Mouse (Mus musculus): Measurements from ENCODE around the gene Ctrl. TPM values are rescaled to one million over a fixed set of nuclear protein-coding genes. Genes with fewer than 3 reads are reported as not detected.

Gene Ctrl
- polyA plus RNA-seq, 1 experiment from 2014 or later, result 0.63 TPM

DNA sequence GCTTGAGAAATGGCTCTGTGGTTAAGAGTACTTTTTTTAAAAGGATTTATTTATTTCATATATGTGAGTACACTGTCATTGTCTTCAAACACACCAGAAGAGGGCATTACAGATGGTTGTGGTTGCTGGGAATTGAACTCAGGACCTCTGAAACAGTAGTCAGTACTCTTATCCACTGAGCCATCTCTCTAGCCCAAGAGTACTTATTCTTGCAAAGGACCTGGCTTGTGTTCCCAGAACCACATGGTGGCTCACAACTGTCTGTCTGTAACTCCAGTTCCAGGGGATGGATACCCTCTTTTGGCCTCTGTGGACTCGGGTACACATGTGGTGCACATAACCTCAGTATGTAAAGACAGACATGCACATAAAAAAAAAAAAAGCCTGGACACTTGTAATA lies 35.7 kb upstream of the Ctrl start:
- no peaks in the 10 kb centered on the region for H3K4me1 ChIP-seq (replicated peaks; ENCODE audit: control insufficient read depth, insufficient read depth, low read length)
- no peak overlapping the region for H3K4me3 ChIP-seq (ENCODE audit: low read depth, low read length)
- ATAC-seq, result no peak
- no peak overlapping the region for H3K27ac ChIP-seq (ENCODE audit: low read depth, low read length)
- H3K4me2 ChIP-seq (replicated peaks; ENCODE audit: low read depth), result no peak overlapping the region
- H3K36me3 ChIP-seq (ENCODE audit: control insufficient read depth, insufficient read depth), result no peaks in the 10 kb centered on the region
- 94% methylated on average over 1 of the region's 1 CpGs for WGBS
- no peaks in the 10 kb centered on the region for H3K9me3 ChIP-seq (ENCODE audit: control insufficient read depth)
- peaks cover 8% of the 10 kb centered on the region; the same call in 1 of the 2 replicates for H3K27me3 ChIP-seq (replicated peaks; ENCODE audit: control insufficient read depth, insufficient read depth, low read length)
- TF ChIP-seq CTCF (IDR thresholded peaks at IDR 0.05; ENCODE audit: low read depth), result no peak
- H3K9ac ChIP-seq (ENCODE audit: low read depth, low read length), result no peak overlapping the region

DNA sequence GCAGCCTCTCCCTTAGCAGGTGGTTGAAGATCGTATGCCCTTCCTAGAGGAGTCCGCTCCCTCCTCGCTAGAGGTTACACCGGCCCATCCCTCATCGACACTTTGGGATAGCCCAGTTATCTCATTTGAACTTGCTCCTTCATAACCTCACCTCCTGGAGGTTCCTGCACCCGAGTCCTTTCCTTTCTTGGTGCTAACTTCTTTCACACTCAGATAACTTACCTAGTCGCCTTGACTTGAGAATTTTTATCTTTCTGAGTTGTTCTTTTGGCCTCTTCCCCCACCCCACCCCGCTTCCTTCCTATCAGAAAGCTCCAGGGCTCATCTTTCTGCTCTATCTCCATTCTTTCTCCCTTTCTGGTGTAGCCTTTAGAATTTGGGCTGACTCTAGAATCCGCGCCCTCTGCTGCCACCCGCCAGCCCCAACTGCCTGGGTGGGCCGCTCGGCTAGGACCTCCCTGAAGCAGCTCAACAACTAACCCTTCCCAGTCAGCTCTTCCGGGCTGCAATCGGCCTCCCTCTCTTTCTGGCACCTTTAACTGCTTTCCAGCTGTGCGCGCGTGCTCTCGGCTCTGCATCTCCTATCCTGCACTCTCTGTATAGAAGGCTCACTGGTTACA lies 33.1 kb upstream of the Ctrl start:
- Histone ChIP-seq H3K27me3 (replicated peaks; ENCODE audit: control insufficient read depth, insufficient read depth, low read length) (peaks cover 8% of the 10 kb centered on the region; the same call in 1 of the 2 replicates), H3K36me3 (ENCODE audit: control insufficient read depth, insufficient read depth) (no peaks in the 10 kb centered on the region), H3K9ac (ENCODE audit: low read depth, low read length) (no peak overlapping the region), H3K9me3 (ENCODE audit: control insufficient read depth) (no peaks in the 10 kb centered on the region), H3K27ac (ENCODE audit: low read depth, low read length) (peak overlapping the region; percentile 41), H3K4me2 (replicated peaks; ENCODE audit: low read depth) (peak overlapping the region; percentile 80), H3K4me3 (ENCODE audit: low read depth, low read length) (peak overlapping the region; percentile 3; the same call in 1 of the 2 replicates), H3K4me1 (replicated peaks; ENCODE audit: control insufficient read depth, insufficient read depth, low read length) (no peaks in the 10 kb centered on the region)
- no peak for ATAC-seq
- WGBS, result 11% methylated on average over 19 of the region's 19 CpGs
- TF ChIP-seq CTCF (IDR thresholded peaks at IDR 0.05; ENCODE audit: low read depth), result no peak

DNA sequence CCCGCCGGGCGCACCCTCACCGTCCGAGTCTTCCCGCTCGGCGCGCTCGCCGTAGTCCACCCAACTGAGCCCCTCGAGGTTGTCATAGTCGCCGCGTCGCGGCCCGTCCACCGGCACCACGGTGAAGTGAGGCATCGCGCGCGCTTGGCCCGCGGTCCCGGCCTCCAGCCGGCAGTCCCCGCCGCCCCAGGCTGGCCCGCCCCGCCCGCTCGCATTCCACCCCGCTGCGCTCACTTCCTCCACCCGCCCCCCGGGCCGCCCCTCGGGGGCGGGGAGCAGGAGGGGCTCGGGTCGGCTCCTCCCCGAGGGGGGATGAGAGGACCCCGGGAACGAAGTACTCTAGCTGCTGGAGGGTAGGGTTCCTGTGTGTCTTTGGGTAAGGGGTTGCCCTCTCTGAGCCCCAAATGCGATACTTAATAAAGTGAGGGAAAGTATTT lies 32.3 kb upstream of the Ctrl start, which contains the start of gene Slc12a4:
TSS of gene Slc12a4 (minus strand) at position 193 of the 437 bp plus-strand sequence.
- ATAC-seq, result peak; percentile 69
- H3K27me3 ChIP-seq (replicated peaks; ENCODE audit: control insufficient read depth, insufficient read depth, low read length), result peaks cover 8% of the 10 kb centered on the region; the same call in 1 of the 2 replicates
- H3K4me1 ChIP-seq (replicated peaks; ENCODE audit: control insufficient read depth, insufficient read depth, low read length), result no peaks in the 10 kb centered on the region
- H3K27ac ChIP-seq (ENCODE audit: low read depth, low read length), result peak within 1 kb of the TSS; percentile 74
- H3K4me3 ChIP-seq (ENCODE audit: low read depth, low read length), result peak within 1 kb of the TSS; percentile 62
- peak within 1 kb of the TSS; percentile 58 for H3K9ac ChIP-seq (ENCODE audit: low read depth, low read length)
- H3K4me2 ChIP-seq (replicated peaks; ENCODE audit: low read depth), result peak within 1 kb of the TSS; percentile 80
- H3K36me3 ChIP-seq (ENCODE audit: control insufficient read depth, insufficient read depth), result no peaks in the 10 kb centered on the region
- H3K9me3 ChIP-seq (ENCODE audit: control insufficient read depth), result no peaks in the 10 kb centered on the region
- no peak for TF ChIP-seq CTCF (IDR thresholded peaks at IDR 0.05; ENCODE audit: low read depth)
- under 1% methylated on average over 41 of the region's 47 CpGs for WGBS

DNA sequence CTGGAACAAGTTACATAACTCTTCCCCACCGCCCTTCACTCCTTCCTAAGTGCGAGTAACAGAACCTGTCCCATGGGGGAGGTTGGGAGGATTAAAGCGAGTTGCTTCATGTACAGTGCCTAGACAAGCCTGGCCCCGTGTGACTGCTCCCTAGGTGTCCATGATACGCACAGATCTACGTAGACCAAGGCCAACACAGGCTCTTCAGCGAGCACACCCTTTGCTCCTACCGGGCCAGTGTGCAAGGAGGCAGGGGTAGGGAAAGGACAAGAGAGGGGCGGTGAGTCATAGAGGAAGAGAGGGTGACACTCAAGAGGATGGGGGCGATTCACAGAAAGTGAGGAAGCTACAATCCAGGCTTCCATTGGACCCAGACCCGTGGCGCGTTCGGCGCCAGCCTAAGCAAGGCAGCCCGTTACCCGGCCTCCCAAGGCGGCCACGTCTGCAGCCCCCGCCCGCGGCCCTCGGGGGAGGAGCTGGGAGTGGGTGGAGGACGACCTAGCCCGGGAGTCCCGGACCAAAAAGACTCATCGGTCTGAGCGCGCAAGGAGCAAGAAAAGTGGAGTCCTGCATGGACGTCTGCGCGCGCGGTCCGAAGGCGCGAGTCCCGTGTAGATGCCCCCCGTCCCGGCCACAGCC lies 31.7 kb upstream of the Ctrl start:
- H3K4me2 ChIP-seq (replicated peaks; ENCODE audit: low read depth), result peak overlapping the region; percentile 80
- 3% methylated on average over 40 of the region's 40 CpGs for WGBS
- H3K27ac ChIP-seq (ENCODE audit: low read depth, low read length), result peak overlapping the region; percentile 74
- no peak for TF ChIP-seq CTCF (IDR thresholded peaks at IDR 0.05; ENCODE audit: low read depth)
- H3K4me1 ChIP-seq (replicated peaks; ENCODE audit: control insufficient read depth, insufficient read depth, low read length), result no peaks in the 10 kb centered on the region
- H3K27me3 ChIP-seq (replicated peaks; ENCODE audit: control insufficient read depth, insufficient read depth, low read length), result peaks cover 8% of the 10 kb centered on the region; the same call in 1 of the 2 replicates
- H3K9me3 ChIP-seq (ENCODE audit: control insufficient read depth), result no peaks in the 10 kb centered on the region
- peak; percentile 34 for ATAC-seq
- no peaks in the 10 kb centered on the region for H3K36me3 ChIP-seq (ENCODE audit: control insufficient read depth, insufficient read depth)
- H3K9ac ChIP-seq (ENCODE audit: low read depth, low read length), result peak overlapping the region; percentile 58
- H3K4me3 ChIP-seq (ENCODE audit: low read depth, low read length), result peak overlapping the region; percentile 62

DNA sequence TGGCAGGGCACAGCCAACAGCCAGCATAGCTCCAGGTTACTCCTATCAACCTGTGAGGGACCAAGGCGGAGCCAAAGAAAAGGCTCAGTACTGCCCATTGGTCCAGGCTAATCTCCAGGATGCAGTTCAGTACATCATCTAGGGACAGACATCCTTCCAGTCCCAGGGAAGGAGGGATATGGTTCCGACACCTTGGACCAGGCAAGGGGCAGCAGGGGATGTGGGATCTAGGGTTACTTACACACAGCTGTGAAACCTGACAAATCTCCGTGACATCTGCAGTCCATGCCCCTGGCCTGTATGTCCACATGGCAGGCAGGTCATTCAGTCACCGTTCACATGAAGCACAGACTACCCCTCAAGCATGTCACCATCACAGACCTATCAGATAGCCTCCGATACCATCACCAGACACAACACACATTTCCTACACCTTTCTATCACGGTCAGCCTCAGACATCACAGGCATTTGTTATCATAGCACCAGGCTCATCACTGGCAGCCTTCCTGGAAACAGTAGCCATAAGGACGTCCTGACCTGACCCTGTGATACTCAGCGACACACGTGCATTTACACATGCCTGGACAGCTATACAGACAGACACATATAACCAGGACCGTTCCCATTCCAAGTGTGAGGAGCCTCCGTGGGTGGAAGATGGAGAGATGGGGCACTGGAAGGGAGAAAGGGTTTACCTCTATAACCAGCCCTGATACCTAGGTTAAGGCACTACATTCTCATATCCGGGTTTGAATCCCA lies 31.0 kb upstream of the Ctrl start:
- H3K9ac ChIP-seq (ENCODE audit: low read depth, low read length), result peak overlapping the region; percentile 58; the same call in 1 of the 2 replicates
- WGBS, result 64% methylated on average over 12 of the region's 12 CpGs
- no peak overlapping the region for H3K27ac ChIP-seq (ENCODE audit: low read depth, low read length)

DNA sequence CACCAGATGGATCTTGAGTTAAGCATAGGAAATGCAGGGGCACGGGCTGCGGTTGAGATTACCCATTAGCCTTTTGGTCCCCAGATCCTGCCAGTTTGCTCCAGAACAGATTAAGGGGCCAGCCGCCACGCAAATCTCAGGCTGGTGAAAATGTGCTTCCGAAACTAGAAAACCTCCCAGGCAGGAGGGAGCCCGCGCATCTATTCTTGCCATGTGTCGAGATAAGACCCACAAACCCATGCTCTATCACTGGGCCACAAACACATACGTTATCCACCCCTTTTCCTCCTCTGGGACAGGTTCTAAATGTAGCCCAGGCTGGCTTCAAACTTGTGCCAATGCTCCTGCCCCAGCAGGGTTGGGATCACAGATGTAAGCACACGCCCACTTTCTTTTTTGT lies 27.9 kb upstream of the Ctrl start:
- 88% methylated on average over 10 of the region's 10 CpGs for WGBS
- no peak overlapping the region for H3K27ac ChIP-seq (ENCODE audit: low read depth, low read length)
- ATAC-seq, result no peak
- H3K9ac ChIP-seq (ENCODE audit: low read depth, low read length), result no peak overlapping the region
- H3K27me3 ChIP-seq (replicated peaks; ENCODE audit: control insufficient read depth, insufficient read depth, low read length), result peaks cover 8% of the 10 kb centered on the region; the same call in 1 of the 2 replicates
- H3K4me1 ChIP-seq (replicated peaks; ENCODE audit: control insufficient read depth, insufficient read depth, low read length), result no peaks in the 10 kb centered on the region
- H3K4me2 ChIP-seq (replicated peaks; ENCODE audit: low read depth), result no peak overlapping the region
- H3K9me3 ChIP-seq (ENCODE audit: control insufficient read depth), result no peaks in the 10 kb centered on the region
- no peak overlapping the region for H3K4me3 ChIP-seq (ENCODE audit: low read depth, low read length)
- no peaks in the 10 kb centered on the region; the same call in 1 of the 2 replicates for H3K36me3 ChIP-seq (ENCODE audit: control insufficient read depth, insufficient read depth)
- no peak for TF ChIP-seq CTCF (IDR thresholded peaks at IDR 0.05; ENCODE audit: low read depth)

More for the DNA sequence above, 31.0 kb upstream of the Ctrl start:
- no peak for TF ChIP-seq CTCF (IDR thresholded peaks at IDR 0.05; ENCODE audit: low read depth)
- peak overlapping the region; percentile 62 for H3K4me3 ChIP-seq (ENCODE audit: low read depth, low read length)
- peaks cover 8% of the 10 kb centered on the region; the same call in 1 of the 2 replicates for H3K27me3 ChIP-seq (replicated peaks; ENCODE audit: control insufficient read depth, insufficient read depth, low read length)
- peak overlapping the region; percentile 80 for H3K4me2 ChIP-seq (replicated peaks; ENCODE audit: low read depth)
- H3K9me3 ChIP-seq (ENCODE audit: control insufficient read depth), result no peaks in the 10 kb centered on the region
- no peaks in the 10 kb centered on the region for H3K36me3 ChIP-seq (ENCODE audit: control insufficient read depth, insufficient read depth)
- no peak for ATAC-seq
- no peaks in the 10 kb centered on the region for H3K4me1 ChIP-seq (replicated peaks; ENCODE audit: control insufficient read depth, insufficient read depth, low read length)
